Comparison of ENCODE assay signal across 8 mouse cellular contexts in genomic region chr6:127404070-127404810, GRCm38 (mm10). TPM values are rescaled to one million over a fixed set of nuclear protein-coding genes. Genes with fewer than 3 reads are reported as not detected.
DNase-seq lines count a peak whose midpoint lies in the region; ATAC-seq lines count a peak whose summit lies in the region.

No protein-coding gene starts in this region.

- no peak overlapping the region for H3K4me3 ChIP-seq in forebrain, embryonic 13.5 days
- H3K4me3 ChIP-seq in limb, embryonic 13.5 days: no peak overlapping the region

- H3K27me3 ChIP-seq in forebrain, embryonic 13.5 days: no peaks in the 10 kb centered on the region
- H3K27me3 ChIP-seq in limb, embryonic 13.5 days: no peaks in the 10 kb centered on the region

- H3K4me2 ChIP-seq in forebrain, embryonic 13.5 days: peak overlapping the region; percentile 33; the same call in 1 of the 2 replicates
- H3K4me2 ChIP-seq in limb, embryonic 13.5 days (replicated peaks): peak overlapping the region; percentile 39

- H3K27ac ChIP-seq in forebrain, embryonic 13.5 days: peak overlapping the region; percentile 92
- H3K27ac ChIP-seq in limb, embryonic 13.5 days: peak overlapping the region; percentile 76; the same call in 1 of the 2 replicates

- ATAC-seq in forebrain, embryonic 13.5 days: peak; percentile 93
- ATAC-seq in limb, embryonic 13.5 days (ENCODE audit: low FRiP score, low read depth): peak; percentile 90

- intact Hi-C loops in heart, postnatal 14 days (cut with DNase I): no loop called here

- H3K36me3 ChIP-seq in forebrain, embryonic 13.5 days (ENCODE audit: poor library complexity, severe bottlenecking): no peaks in the 10 kb centered on the region
- no peaks in the 10 kb centered on the region for H3K36me3 ChIP-seq in limb, embryonic 13.5 days

- WGBS in forebrain, embryonic 13.5 days: 9% methylated on average over 13 of the region's 13 CpGs
- WGBS in limb, embryonic 13.5 days: 34% methylated on average over 13 of the region's 13 CpGs

- H3K4me1 ChIP-seq in forebrain, embryonic 13.5 days: peaks cover 64% of the 10 kb centered on the region
- H3K4me1 ChIP-seq in limb, embryonic 13.5 days: peaks cover 24% of the 10 kb centered on the region

- DNase-seq in heart, postnatal 14 days: peak; percentile 8 to 35
- DNase-seq in heart, adult 11 months: no peak
- peak; percentile 28 for DNase-seq in 3T3-L1 (ENCODE audit: low read depth, low spot score)
- peak; percentile 42 for DNase-seq in right cerebral cortex, postnatal 25 days
- DNase-seq in spleen, adult 12 weeks (ENCODE audit: low spot score): no peak
- no peak for DNase-seq in thymus, adult 18-20 months

- H3K9me3 ChIP-seq in forebrain, embryonic 13.5 days (replicated peaks): no peaks in the 10 kb centered on the region
- no peaks in the 10 kb centered on the region for H3K9me3 ChIP-seq in limb, embryonic 13.5 days

- 0 out of 2 replicates have a peak overlapping the region, but pooled peaks have one; percentile 1 for H3K9ac ChIP-seq in forebrain, embryonic 13.5 days
- 0 out of 2 replicates have a peak overlapping the region, but pooled peaks have one; percentile 19 for H3K9ac ChIP-seq in limb, embryonic 13.5 days

RNA-seq across cellular contexts. Expression of gene Parp11, which starts 42.4 kb away (rescaled TPM):
- 10 to 100 TPM in 1 of 2 experiments, 1 to 10 TPM in 1; 7.7 to 10.7 TPM for total RNA-seq in heart, postnatal 14 days (2021)
- 74.4 and 77.3 TPM in 2 replicates for polyA plus RNA-seq in forebrain, embryonic 13.5 days (2015; fragmentation: Nextera tagmentation; extraction: Ambion mirVana)
- polyA plus RNA-seq in limb, embryonic 13.5 days (2015; fragmentation: Nextera tagmentation; extraction: Ambion mirVana): 29.8 and 31.3 TPM in 2 replicates

Comparison
In these comparisons a context has a peak if more than half of its experiments do, and no peak if none do; other contexts are left out.
1. DNase-seq: peak in heart, postnatal 14 days (2 of 2), 3T3-L1 (single experiment) and right cerebral cortex, postnatal 25 days (single experiment); none in heart, adult 11 months (single experiment), spleen, adult 12 weeks (single experiment) and thymus, adult 18-20 months (0 of 2).